Mouse (Mus musculus): ENCODE measurements at regions not wholly inside any gene's neighbourhood (a gene's known extent, or its start where the extent isn't known, plus 50 kb on each side); places are given as distances from the start of the nearest gene placed in this dataset.
A peak's percentile ranks its signal among the peaks of the same experiment; 100 is the strongest.

- peak; percentile 31 for DNase-seq
These were observed 51.1 kb upstream of the Gm815 start for GRCm38 (mm10) chr19:26834564-26834963.
